Mouse (Mus musculus) ES-E14 (cell line): ENCODE measurements at regions not wholly inside any gene's neighbourhood (a gene's known extent, or its start where the extent isn't known, plus 50 kb on each side); places are given as distances from the start of the nearest gene placed in this dataset.

Experiments used
- HCFC1 ChIP-seq: IDR thresholded peaks from 2 replicates; pipeline ENCODE4 v1.6.1; 2012; ENCODE audit warnings: low read length, inconsistent platforms, borderline replicate concordance; ENCODE audit not compliant: insufficient read depth
- MAFK ChIP-seq: IDR thresholded peaks from 2 replicates; pipeline ENCODE4 v1.6.1; 2014; ENCODE audit warnings: mild to moderate bottlenecking, low read depth, low read length, inconsistent platforms; ENCODE audit not compliant: insufficient read depth
- ZC3H11A ChIP-seq: IDR thresholded peaks from 2 replicates; pipeline ENCODE4 v1.6.1; 2012; ENCODE audit warnings: low read depth, mild to moderate bottlenecking, inconsistent platforms, low read length, borderline replicate concordance
- ZNF384 ChIP-seq: IDR thresholded peaks from 2 replicates; pipeline ENCODE4 v1.6.1; 2012; ENCODE audit warnings: low read depth, low read length, inconsistent platforms

GRCm38 (mm10) chr17:47291558-47291957 is 77.1 kb upstream of the Mrps10 start:
- TF ChIP-seq HCFC1 (no peak), MAFK (no peak), ZC3H11A (no peak), ZNF384 (no peak)
